In the genomic region with DNA sequence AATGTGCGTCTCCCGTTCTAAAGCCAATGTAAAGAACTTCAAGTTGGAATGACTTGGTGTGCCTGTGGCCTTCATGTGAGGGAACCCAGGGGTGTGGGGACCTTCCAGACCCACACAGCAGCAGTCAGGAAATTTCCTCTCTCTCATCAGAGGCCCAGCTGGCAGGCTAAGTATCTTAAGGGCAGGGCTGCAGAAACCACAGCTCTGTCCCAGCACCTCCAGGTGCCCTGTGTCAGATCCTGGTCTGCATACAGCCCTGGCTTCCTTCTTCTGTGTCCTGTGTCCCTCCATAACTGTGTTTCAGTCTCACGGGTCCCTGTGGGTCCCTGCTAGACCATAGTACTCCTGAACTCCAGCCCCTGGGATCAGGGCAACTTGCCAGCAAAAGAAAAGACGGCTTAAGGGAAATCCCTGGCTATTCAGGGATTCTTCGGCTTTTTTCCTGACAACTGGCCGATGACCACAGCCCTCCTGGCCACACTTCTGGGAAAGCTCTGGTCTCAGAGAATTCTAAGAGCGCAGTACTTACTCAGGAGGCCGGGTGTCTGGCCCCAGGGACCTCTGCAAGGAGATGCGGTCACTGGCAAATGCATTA, we compare ENCODE assay signal across 18 mouse cellular contexts.
"Had no signal": no experiment of that assay in that cellular context is flagged by ENCODE, and none has a peak within 500 bp of the region (broad histone marks: within the 10 kb centered on the region; RNA-seq: fewer than 3 reads in every experiment).

No protein-coding gene starts in this region.

- H3K4me2 ChIP-seq: limb, embryonic 12.5 days; limb, embryonic 15.5 days; liver, embryonic 11.5 days; lung, embryonic 14.5 days; neural tube, embryonic 12.5 days; neural tube, embryonic 15.5 days; stomach, embryonic 15.5 days had no signal

- H3K9me3 ChIP-seq: limb, embryonic 12.5 days; limb, embryonic 15.5 days; neural tube, embryonic 12.5 days; neural tube, embryonic 15.5 days; stomach, embryonic 15.5 days had no signal

- DNase-seq: left cerebral cortex, postnatal 4 days; liver, postnatal 0 days; lung, embryonic 14.5 days; midbrain, embryonic 14.5 days; right cerebral cortex, adult 18-20 months; right cerebral cortex, postnatal 14 days; spleen, adult 18-20 months; thymus, postnatal 36 days had no signal

- ATAC-seq: intestine, postnatal 0 days; liver, postnatal 0 days; lung, postnatal 0 days had no signal

- H3K27ac ChIP-seq: limb, embryonic 12.5 days; limb, embryonic 15.5 days; liver, embryonic 14.5 days; macrophage; neural tube, embryonic 12.5 days; neural tube, embryonic 15.5 days; stomach, embryonic 15.5 days had no signal

- H3K4me3 ChIP-seq: limb, embryonic 12.5 days; limb, embryonic 15.5 days; neural tube, embryonic 12.5 days; neural tube, embryonic 15.5 days; stomach, embryonic 15.5 days had no signal

- H3K36me3 ChIP-seq: limb, embryonic 12.5 days; limb, embryonic 15.5 days; neural tube, embryonic 12.5 days; neural tube, embryonic 15.5 days; stomach, embryonic 15.5 days had no signal

- H3K27me3 ChIP-seq: limb, embryonic 12.5 days; limb, embryonic 15.5 days; neural tube, embryonic 12.5 days; neural tube, embryonic 15.5 days; stomach, embryonic 15.5 days had no signal

- H3K4me1 ChIP-seq: limb, embryonic 15.5 days; neural tube, embryonic 12.5 days; neural tube, embryonic 15.5 days; stomach, embryonic 15.5 days had no signal

- H3K9ac ChIP-seq: limb, embryonic 12.5 days; limb, embryonic 15.5 days; liver, embryonic 14.5 days; liver, postnatal 0 days; lung, embryonic 14.5 days; neural tube, embryonic 12.5 days; neural tube, embryonic 15.5 days; stomach, embryonic 15.5 days had no signal
